Mouse (Mus musculus) thymus, adult 2 months (tissue): Measurements from ENCODE around the gene Lhpp. TPM values are rescaled to one million over a fixed set of nuclear protein-coding genes. Genes with fewer than 3 reads are reported as not detected.
A peak's percentile ranks its signal among the peaks of the same experiment; 100 is the strongest.

Source experiments
- DNase-seq: peaks from one replicate; pipeline ENCODE4 v3.0.0; 2021
- H3K27ac ChIP-seq: fragments of 200-500 bp; 2 replicates; pipeline ENCODE4 v1.5.1; 2012; ENCODE audit warnings: low read length, control low read depth; ENCODE audit not compliant: control insufficient read depth, insufficient read depth
- H3K27me3 ChIP-seq: fragments of 200-500 bp; 2 replicates; pipeline ENCODE4 v1.6.1; 2012; ENCODE audit warnings: mild to moderate bottlenecking, low read length, moderate library complexity, mixed read lengths; ENCODE audit not compliant: control insufficient read depth, insufficient read depth
- H3K36me3 ChIP-seq: fragments of 200-500 bp; 2 replicates; pipeline ENCODE4 v1.6.1; 2012; ENCODE audit warnings: mild to moderate bottlenecking, low read length, moderate library complexity; ENCODE audit not compliant: control insufficient read depth, insufficient read depth
- H3K4me1 ChIP-seq: fragments of 200-500 bp; replicated peaks from 2 replicates; pipeline ENCODE4 v1.6.1; 2012; ENCODE audit warnings: low read length; ENCODE audit not compliant: control insufficient read depth, insufficient read depth
- H3K4me3 ChIP-seq: fragments of 200-500 bp; 2 replicates; pipeline ENCODE4 v1.5.1; 2012; ENCODE audit warnings: mild to moderate bottlenecking, low read length, control low read depth, moderate library complexity; ENCODE audit not compliant: control insufficient read depth, insufficient read depth
- CTCF ChIP-seq: fragments of 200-500 bp; IDR thresholded peaks from 2 replicates; pipeline ENCODE4 v1.5.1; 2012; ENCODE audit warnings: mild to moderate bottlenecking, control low read depth, low read length, moderate library complexity, borderline replicate concordance; ENCODE audit not compliant: control insufficient read depth, poor library complexity, insufficient read depth; ENCODE audit errors: extremely low read depth
- POLR2A ChIP-seq: fragments of 200-500 bp; IDR thresholded peaks from 2 replicates; pipeline ENCODE4 v1.6.1; 2012; ENCODE audit warnings: mild to moderate bottlenecking, low read length, control low read depth, moderate library complexity; ENCODE audit not compliant: control insufficient read depth, poor library complexity, insufficient read depth; ENCODE audit errors: extremely low read depth
- WGBS: fragments of 180-500 bp; shearing (Covaris S2); methylation state at CpG from one replicate; pipeline ENCODE4 v1.1.7; 2018; 5-methylcytosine and 5-hydroxymethylcytosine counted together
- polyA plus RNA-seq: library from polyadenylated mRNA; depleted of rRNA; stranded (reverse); fragments of >200 nt; gene quantifications from 2 replicates; pipeline ENCODE4 v1.2.3, GENCODE M21; 2012

Lhpp gene
- polyA plus RNA-seq, 1 experiment, result 12.0 TPM

- Histone ChIP-seq H3K36me3 (no peaks in the 10 kb centered on the region), H3K27ac (no peak overlapping the region), H3K27me3 (no peaks in the 10 kb centered on the region), H3K4me1 (no peaks in the 10 kb centered on the region), H3K4me3 (no peak overlapping the region)
- WGBS, result 48% methylated on average over 11 of the region's 11 CpGs
- TF ChIP-seq POLR2A, result no peak
- no peak for TF ChIP-seq CTCF
- no peak for DNase-seq
Measured at GRCm38 (mm10) chr7:132631313-132631712, 20.9 kb downstream of the Lhpp start.

DNA sequence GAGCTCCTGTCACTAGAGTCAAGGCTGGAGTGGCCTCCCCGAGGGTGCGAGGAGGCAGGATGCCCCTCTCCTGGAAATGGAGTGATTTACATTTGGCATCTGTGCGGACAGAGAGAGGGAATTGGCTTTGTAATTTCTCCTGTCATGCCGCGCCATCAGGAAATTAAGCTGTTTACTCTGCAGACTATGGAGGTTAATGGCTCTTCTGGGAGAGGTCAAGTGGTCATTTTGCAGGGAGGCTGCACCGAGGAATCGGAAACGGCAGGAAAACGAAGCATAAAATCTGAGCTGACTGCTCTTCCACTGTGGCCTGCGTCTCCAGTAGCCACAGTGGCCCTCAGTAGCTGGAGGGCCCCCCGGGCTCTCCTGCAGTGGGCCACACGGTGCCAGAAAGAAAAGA lies 26.9 kb downstream of the Lhpp start:
- TF ChIP-seq CTCF, result no peak
- TF ChIP-seq POLR2A, result no peak
- Histone ChIP-seq H3K36me3 (no peaks in the 10 kb centered on the region), H3K4me1 (no peaks in the 10 kb centered on the region), H3K27ac (no peak overlapping the region), H3K27me3 (no peaks in the 10 kb centered on the region), H3K4me3 (no peak overlapping the region)
- WGBS, result 93% methylated on average over 12 of the region's 12 CpGs
- no peak for DNase-seq

GRCm38 (mm10) chr7:132638446-132639087 lies 28.1 kb downstream of the Lhpp start:
- peak; percentile 37 for DNase-seq
- no peaks in the 10 kb centered on the region for H3K4me1 ChIP-seq

DNA sequence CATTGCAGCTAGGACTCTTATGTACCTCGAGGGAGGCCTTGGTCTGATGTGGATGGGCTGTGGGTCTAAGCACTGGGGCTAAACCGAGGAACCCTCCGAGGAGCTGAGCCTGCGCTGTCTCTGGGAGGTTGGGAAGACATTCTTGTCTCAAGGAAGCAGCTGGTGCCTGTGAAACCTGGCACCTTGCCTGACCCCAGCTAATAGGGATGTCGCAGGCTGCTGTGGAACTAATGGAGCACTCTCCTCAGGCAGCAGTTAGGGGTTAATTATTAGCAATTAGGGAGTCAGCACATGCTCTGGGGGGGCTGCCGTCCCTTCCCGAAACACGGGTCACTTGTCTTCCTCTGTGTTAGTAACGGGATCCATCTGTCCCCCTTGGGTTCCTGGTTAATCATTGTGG lies 30.5 kb downstream of the Lhpp start:
- H3K27ac ChIP-seq, result no peak overlapping the region
- DNase-seq, result no peak
- TF ChIP-seq POLR2A (no peak), CTCF (no peak)
- 84% methylated on average over 9 of the region's 9 CpGs for WGBS
- no peaks in the 10 kb centered on the region for H3K4me1 ChIP-seq
- H3K4me3 ChIP-seq, result no peak overlapping the region
- no peaks in the 10 kb centered on the region for H3K27me3 ChIP-seq
- no peaks in the 10 kb centered on the region for H3K36me3 ChIP-seq

More at GRCm38 (mm10) chr7:132638446-132639087, 28.1 kb downstream of the Lhpp start:
- 73% methylated on average over 12 of the region's 12 CpGs for WGBS
- Histone ChIP-seq H3K27me3 (no peaks in the 10 kb centered on the region), H3K36me3 (no peaks in the 10 kb centered on the region), H3K4me3 (no peak overlapping the region), H3K27ac (no peak overlapping the region)
- TF ChIP-seq CTCF, result no peak
- no peak for TF ChIP-seq POLR2A

DNA sequence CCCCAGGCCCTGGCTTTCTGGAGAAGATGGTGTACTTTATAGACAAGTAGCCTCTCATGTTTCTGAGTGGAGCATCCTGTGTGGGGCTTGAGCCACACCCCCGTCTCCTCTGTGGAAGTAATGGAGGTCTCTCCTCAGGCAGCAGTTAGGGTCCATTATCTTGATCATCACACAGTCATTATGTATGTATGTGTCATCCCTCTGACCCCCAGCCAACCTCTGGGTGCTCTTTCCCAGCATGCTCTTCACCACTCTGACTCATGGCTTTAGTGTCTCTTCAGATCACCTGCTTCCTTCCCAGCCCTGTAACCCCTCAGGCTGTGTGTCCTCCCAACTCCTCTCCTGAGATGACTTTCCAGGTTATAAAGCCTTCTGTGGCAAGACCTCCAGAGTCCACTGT lies 31.2 kb downstream of the Lhpp start:
- Histone ChIP-seq H3K36me3 (no peaks in the 10 kb centered on the region), H3K27me3 (no peaks in the 10 kb centered on the region), H3K4me1 (no peaks in the 10 kb centered on the region), H3K4me3 (no peak overlapping the region), H3K27ac (no peak overlapping the region)
- WGBS, result 100% methylated on average over 1 of the region's 1 CpGs
- TF ChIP-seq CTCF (no peak), POLR2A (no peak)
- no peak for DNase-seq

DNA sequence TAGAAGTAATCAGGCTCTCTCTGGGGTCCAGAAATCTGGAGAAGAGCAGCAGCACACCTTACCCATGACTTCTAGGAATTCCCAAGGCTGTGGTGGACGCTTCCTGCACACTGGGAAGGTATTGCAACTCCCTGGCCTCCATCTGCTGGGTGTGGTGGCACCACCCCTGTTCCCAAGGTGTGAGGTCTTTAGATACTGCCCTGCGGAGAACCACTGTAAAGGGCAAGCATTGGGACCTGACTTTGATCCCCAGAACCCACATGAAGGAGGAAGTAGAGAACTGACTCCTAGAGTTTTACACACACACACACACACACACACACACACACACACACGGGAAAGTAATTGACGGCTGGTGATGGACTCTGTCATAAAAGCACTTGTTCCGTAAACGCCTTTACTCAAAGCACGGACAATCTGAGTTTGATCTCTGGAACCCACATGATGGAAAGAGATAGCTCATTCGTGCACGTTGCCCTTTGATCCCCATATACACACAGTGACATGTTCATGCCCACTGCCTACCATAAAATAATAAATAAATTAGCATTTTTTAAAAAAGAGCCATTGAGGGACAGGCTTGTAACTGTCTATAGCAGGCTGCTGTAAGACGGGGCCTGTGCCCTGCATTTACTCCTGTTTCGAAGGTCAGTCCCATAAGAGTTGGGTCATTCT lies 34.3 kb downstream of the Lhpp start:
- H3K27ac ChIP-seq, result no peak overlapping the region
- DNase-seq, result no peak
- no peak overlapping the region for H3K4me3 ChIP-seq
- WGBS, result 89% methylated on average over 11 of the region's 11 CpGs
- no peaks in the 10 kb centered on the region for H3K27me3 ChIP-seq
- TF ChIP-seq CTCF (no peak), POLR2A (no peak)
- no peaks in the 10 kb centered on the region for H3K4me1 ChIP-seq
- H3K36me3 ChIP-seq, result no peaks in the 10 kb centered on the region
